Mouse (Mus musculus): ENCODE results near the gene Nrp1. TPM values are rescaled to one million over a fixed set of nuclear protein-coding genes. Genes with fewer than 3 reads are reported as not detected.

Nrp1 gene
- polyA plus RNA-seq, 1 experiment from 2014 or later, result 101 TPM

DNA sequence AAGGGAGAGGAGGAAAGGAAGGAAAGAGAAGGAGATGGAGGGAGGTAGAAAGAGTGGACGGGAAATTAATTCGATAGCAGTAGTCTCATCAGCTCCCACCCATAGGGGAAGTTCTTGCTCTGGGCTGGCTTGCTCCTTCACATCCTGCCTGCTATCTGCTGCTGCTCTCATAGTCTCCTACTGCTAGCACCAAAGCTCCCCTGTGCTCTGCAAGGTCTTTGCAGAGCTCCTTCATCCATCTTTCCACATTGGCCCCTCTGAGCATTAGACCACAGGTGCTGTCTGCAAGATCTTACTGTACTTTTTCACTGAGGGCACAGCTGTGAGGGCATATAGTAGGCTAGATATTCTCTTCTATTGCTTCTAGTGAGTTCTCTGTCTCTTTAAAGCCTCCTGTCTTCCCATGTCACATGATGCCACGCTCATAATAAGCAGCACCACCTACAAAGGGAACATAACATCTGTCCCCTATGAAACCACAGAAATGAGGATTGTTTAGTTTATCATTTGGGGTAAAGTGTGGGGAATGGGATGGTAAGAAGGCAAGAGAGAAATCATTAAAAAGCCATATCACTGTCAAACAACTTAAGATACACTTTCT lies 158.5 kb downstream of the Nrp1 start:
- Histone ChIP-seq H3K4me3 (ENCODE audit: low read depth, low read length) (no peak overlapping the region), H3K36me3 (ENCODE audit: control insufficient read depth, insufficient read depth, low read length) (no peaks in the 10 kb centered on the region)

GRCm38 (mm10) chr8:128517546-128518102 lies 159.2 kb downstream of the Nrp1 start:
- Histone ChIP-seq H3K4me3 (ENCODE audit: low read depth, low read length) (no peak overlapping the region), H3K4me1 (ENCODE audit: control insufficient read depth, insufficient read depth, low read length) (no peaks in the 10 kb centered on the region), H3K9ac (replicated peaks; ENCODE audit: low read depth, low read length) (no peak overlapping the region), H3K36me3 (ENCODE audit: control insufficient read depth, insufficient read depth, low read length) (no peaks in the 10 kb centered on the region), H3K4me2 (ENCODE audit: low read depth, low read length) (no peak overlapping the region), H3K27me3 (ENCODE audit: control insufficient read depth, insufficient read depth, low read length) (no peaks in the 10 kb centered on the region), H3K27ac (ENCODE audit: low read depth, low read length) (no peak overlapping the region), H3K9me3 (ENCODE audit: control insufficient read depth, low read length) (no peaks in the 10 kb centered on the region)
- 51% methylated on average over 4 of the region's 4 CpGs for WGBS
- no peak for ATAC-seq (ENCODE audit: low read depth)

More for the DNA sequence above, 158.5 kb downstream of the Nrp1 start:
- Histone ChIP-seq H3K27ac (ENCODE audit: low read depth, low read length) (no peak overlapping the region), H3K27me3 (ENCODE audit: control insufficient read depth, insufficient read depth, low read length) (no peaks in the 10 kb centered on the region), H3K9me3 (ENCODE audit: control insufficient read depth, low read length) (no peaks in the 10 kb centered on the region), H3K4me2 (ENCODE audit: low read depth, low read length) (no peak overlapping the region), H3K4me1 (ENCODE audit: control insufficient read depth, insufficient read depth, low read length) (no peaks in the 10 kb centered on the region), H3K9ac (replicated peaks; ENCODE audit: low read depth, low read length) (no peak overlapping the region)
- no peak for ATAC-seq (ENCODE audit: low read depth)
- WGBS, result 88% methylated on average over 3 of the region's 3 CpGs

- no peak overlapping the region for H3K9ac ChIP-seq (replicated peaks; ENCODE audit: low read depth, low read length)
- no peak for ATAC-seq (ENCODE audit: low read depth)
- no peaks in the 10 kb centered on the region for H3K4me1 ChIP-seq (ENCODE audit: control insufficient read depth, insufficient read depth, low read length)
- H3K27me3 ChIP-seq (ENCODE audit: control insufficient read depth, insufficient read depth, low read length), result no peaks in the 10 kb centered on the region
- H3K4me2 ChIP-seq (ENCODE audit: low read depth, low read length), result no peak overlapping the region
- no peaks in the 10 kb centered on the region for H3K36me3 ChIP-seq (ENCODE audit: control insufficient read depth, insufficient read depth, low read length)
- no peak overlapping the region for H3K27ac ChIP-seq (ENCODE audit: low read depth, low read length)
- no peak overlapping the region for H3K4me3 ChIP-seq (ENCODE audit: low read depth, low read length)
- no peaks in the 10 kb centered on the region for H3K9me3 ChIP-seq (ENCODE audit: control insufficient read depth, low read length)
- 84% methylated on average over 1 of the region's 1 CpGs for WGBS
These were observed 161.0 kb downstream of the Nrp1 start for GRCm38 (mm10) chr8:128519366-128519765.

DNA sequence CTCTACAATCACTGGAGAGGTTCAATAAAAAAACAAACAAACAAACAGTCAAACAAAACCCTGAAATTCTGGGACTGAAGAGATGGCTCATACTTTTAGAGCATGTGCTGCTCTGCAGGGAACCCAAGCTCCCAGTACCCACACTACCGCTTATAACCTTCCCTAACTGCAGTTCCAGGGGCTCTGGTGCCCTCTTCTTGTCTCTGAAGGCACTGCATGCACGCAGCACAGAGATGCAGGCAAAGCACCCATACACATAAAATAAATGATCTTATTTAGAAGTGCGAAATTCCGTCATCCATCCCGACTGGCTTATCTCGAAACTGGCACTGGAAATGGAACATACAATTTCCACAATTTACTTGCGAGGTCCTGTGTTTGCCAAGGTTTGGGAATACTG lies 165.4 kb downstream of the Nrp1 start:
- no peak overlapping the region for H3K27ac ChIP-seq (ENCODE audit: low read depth, low read length)
- WGBS, result 59% methylated on average over 7 of the region's 7 CpGs
- H3K9ac ChIP-seq (replicated peaks; ENCODE audit: low read depth, low read length), result no peak overlapping the region
- H3K4me1 ChIP-seq (ENCODE audit: control insufficient read depth, insufficient read depth, low read length), result peaks cover 3% of the 10 kb centered on the region
- no peak overlapping the region for H3K4me3 ChIP-seq (ENCODE audit: low read depth, low read length)
- H3K27me3 ChIP-seq (ENCODE audit: control insufficient read depth, insufficient read depth, low read length), result no peaks in the 10 kb centered on the region
- ATAC-seq (ENCODE audit: low read depth), result no peak
- H3K36me3 ChIP-seq (ENCODE audit: control insufficient read depth, insufficient read depth, low read length), result no peaks in the 10 kb centered on the region
- no peaks in the 10 kb centered on the region for H3K9me3 ChIP-seq (ENCODE audit: control insufficient read depth, low read length)
- H3K4me2 ChIP-seq (ENCODE audit: low read depth, low read length), result no peak overlapping the region

DNA sequence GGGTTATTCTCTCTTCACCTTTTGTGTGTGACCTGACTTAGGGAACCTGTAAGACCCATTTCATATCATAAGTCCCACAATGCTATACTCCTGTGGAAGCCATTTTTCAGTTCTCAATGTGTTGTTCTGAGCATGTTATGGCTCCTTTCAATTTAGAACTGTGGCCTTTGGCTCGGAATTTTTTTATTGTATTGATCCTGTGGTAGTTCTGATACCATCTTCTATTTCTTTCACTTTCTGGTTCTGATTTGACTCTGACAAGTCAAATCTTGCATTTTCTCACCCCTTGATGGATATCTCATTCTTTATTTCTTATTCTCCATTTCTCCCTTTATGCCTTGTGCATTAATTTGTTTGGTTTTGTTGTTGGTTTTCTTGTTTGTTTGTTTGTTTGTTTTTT lies 167.5 kb downstream of the Nrp1 start:
- WGBS, result 94% methylated on average over 1 of the region's 1 CpGs
- Histone ChIP-seq H3K9me3 (ENCODE audit: control insufficient read depth, low read length) (no peaks in the 10 kb centered on the region), H3K4me2 (ENCODE audit: low read depth, low read length) (no peak overlapping the region), H3K4me1 (ENCODE audit: control insufficient read depth, insufficient read depth, low read length) (peaks cover 8% of the 10 kb centered on the region), H3K4me3 (ENCODE audit: low read depth, low read length) (no peak overlapping the region), H3K36me3 (ENCODE audit: control insufficient read depth, insufficient read depth, low read length) (no peaks in the 10 kb centered on the region), H3K9ac (replicated peaks; ENCODE audit: low read depth, low read length) (no peak overlapping the region), H3K27ac (ENCODE audit: low read depth, low read length) (no peak overlapping the region), H3K27me3 (ENCODE audit: control insufficient read depth, insufficient read depth, low read length) (no peaks in the 10 kb centered on the region)
- no peak for ATAC-seq (ENCODE audit: low read depth)

DNA sequence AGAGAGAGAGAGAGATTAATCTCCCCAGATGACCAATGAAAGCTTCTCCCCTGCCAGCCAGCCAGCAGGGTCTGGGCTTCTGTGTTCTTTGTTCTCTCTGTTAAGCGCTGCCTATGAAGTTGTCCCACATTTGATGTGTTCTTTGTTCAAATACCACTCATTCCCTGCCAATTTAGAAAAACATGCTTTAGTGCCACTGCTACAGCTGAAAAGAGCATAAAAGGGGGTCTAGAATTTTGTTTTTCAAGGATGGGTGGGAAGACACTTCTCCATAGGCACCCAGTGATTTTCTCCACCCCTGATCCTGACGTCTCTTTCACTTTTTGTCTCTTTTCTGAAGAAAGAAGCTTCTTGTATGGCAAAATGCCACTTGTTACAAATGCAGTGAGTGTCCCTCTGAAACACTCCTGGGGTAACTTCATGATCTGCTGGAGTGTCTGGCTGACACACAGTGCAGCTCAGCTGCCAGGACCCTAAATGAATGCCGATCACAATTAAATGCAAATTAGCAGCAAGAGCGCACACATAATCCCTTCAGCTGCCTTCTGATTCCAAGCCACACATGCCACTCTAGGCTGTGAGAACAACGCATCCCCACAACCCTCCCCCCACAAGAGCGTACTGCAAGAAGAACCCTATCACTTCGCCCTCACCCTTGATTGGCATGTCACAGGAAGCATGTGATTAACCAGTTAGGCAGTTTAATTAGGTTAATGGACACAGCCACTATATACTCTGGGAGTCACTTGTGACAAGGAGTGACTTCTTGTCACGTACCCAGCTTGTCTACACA lies 170.4 kb downstream of the Nrp1 start:
- Histone ChIP-seq H3K9ac (replicated peaks; ENCODE audit: low read depth, low read length) (no peak overlapping the region), H3K36me3 (ENCODE audit: control insufficient read depth, insufficient read depth, low read length) (no peaks in the 10 kb centered on the region), H3K4me1 (ENCODE audit: control insufficient read depth, insufficient read depth, low read length) (peaks cover 8% of the 10 kb centered on the region), H3K27me3 (ENCODE audit: control insufficient read depth, insufficient read depth, low read length) (no peaks in the 10 kb centered on the region), H3K27ac (ENCODE audit: low read depth, low read length) (peak overlapping the region; percentile 58; the same call in 1 of the 2 replicates), H3K9me3 (ENCODE audit: control insufficient read depth, low read length) (no peaks in the 10 kb centered on the region), H3K4me3 (ENCODE audit: low read depth, low read length) (no peak overlapping the region), H3K4me2 (ENCODE audit: low read depth, low read length) (peak overlapping the region; percentile 14; the same call in 1 of the 2 replicates)
- WGBS, result 12% methylated on average over 8 of the region's 8 CpGs
- peak; percentile 92 for ATAC-seq (ENCODE audit: low read depth)

GRCm38 (mm10) chr8:128534442-128534871 lies 176.1 kb downstream of the Nrp1 start:
- H3K27ac ChIP-seq (ENCODE audit: low read depth, low read length), result no peak overlapping the region
- WGBS, result 40% methylated on average over 3 of the region's 3 CpGs
- peak; percentile 49; the same call in 1 of the 2 replicates for ATAC-seq (ENCODE audit: low read depth)

GRCm38 (mm10) chr8:128535685-128536084 lies 177.3 kb downstream of the Nrp1 start:
- Histone ChIP-seq H3K27me3 (ENCODE audit: control insufficient read depth, insufficient read depth, low read length) (no peaks in the 10 kb centered on the region), H3K27ac (ENCODE audit: low read depth, low read length) (no peak overlapping the region), H3K9me3 (ENCODE audit: control insufficient read depth, low read length) (no peaks in the 10 kb centered on the region), H3K4me3 (ENCODE audit: low read depth, low read length) (no peak overlapping the region), H3K4me2 (ENCODE audit: low read depth, low read length) (no peak overlapping the region), H3K4me1 (ENCODE audit: control insufficient read depth, insufficient read depth, low read length) (no peaks in the 10 kb centered on the region), H3K9ac (replicated peaks; ENCODE audit: low read depth, low read length) (no peak overlapping the region), H3K36me3 (ENCODE audit: control insufficient read depth, insufficient read depth, low read length) (no peaks in the 10 kb centered on the region)
- no peak for ATAC-seq (ENCODE audit: low read depth)

More at GRCm38 (mm10) chr8:128534442-128534871, 176.1 kb downstream of the Nrp1 start:
- Histone ChIP-seq H3K9ac (replicated peaks; ENCODE audit: low read depth, low read length) (no peak overlapping the region), H3K4me1 (ENCODE audit: control insufficient read depth, insufficient read depth, low read length) (no peaks in the 10 kb centered on the region), H3K27me3 (ENCODE audit: control insufficient read depth, insufficient read depth, low read length) (no peaks in the 10 kb centered on the region), H3K36me3 (ENCODE audit: control insufficient read depth, insufficient read depth, low read length) (no peaks in the 10 kb centered on the region), H3K9me3 (ENCODE audit: control insufficient read depth, low read length) (no peaks in the 10 kb centered on the region), H3K4me2 (ENCODE audit: low read depth, low read length) (no peak overlapping the region), H3K4me3 (ENCODE audit: low read depth, low read length) (no peak overlapping the region)

DNA sequence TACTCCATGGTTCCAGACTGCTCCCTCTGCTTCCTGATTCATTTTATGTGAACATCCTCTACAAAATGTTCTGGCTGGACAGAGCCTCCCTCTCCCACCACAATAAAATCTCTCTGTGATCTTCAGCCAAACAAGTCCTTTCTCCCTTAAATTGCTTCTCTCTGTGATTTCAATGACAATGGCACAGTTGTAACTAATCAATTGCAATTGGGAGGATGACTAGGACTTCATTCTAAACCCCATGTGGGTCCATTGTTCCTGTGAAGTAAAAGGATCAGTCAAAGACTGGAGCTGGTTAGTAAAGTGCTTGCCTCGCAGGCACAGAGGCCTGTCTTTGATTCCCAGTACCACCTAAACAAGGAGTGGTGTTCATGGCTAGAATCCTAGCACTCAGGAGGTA lies 180.0 kb downstream of the Nrp1 start:
- WGBS, result 18% methylated on average over 1 of the region's 1 CpGs
- Histone ChIP-seq H3K9me3 (ENCODE audit: control insufficient read depth, low read length) (no peaks in the 10 kb centered on the region), H3K4me2 (ENCODE audit: low read depth, low read length) (no peak overlapping the region), H3K4me1 (ENCODE audit: control insufficient read depth, insufficient read depth, low read length) (no peaks in the 10 kb centered on the region), H3K4me3 (ENCODE audit: low read depth, low read length) (no peak overlapping the region), H3K36me3 (ENCODE audit: control insufficient read depth, insufficient read depth, low read length) (no peaks in the 10 kb centered on the region), H3K27ac (ENCODE audit: low read depth, low read length) (no peak overlapping the region), H3K27me3 (ENCODE audit: control insufficient read depth, insufficient read depth, low read length) (no peaks in the 10 kb centered on the region), H3K9ac (replicated peaks; ENCODE audit: low read depth, low read length) (no peak overlapping the region)
- ATAC-seq (ENCODE audit: low read depth), result no peak

Measured in neural tube, embryonic 14.5 days (tissue).